Mouse (Mus musculus): ENCODE results near the gene Nlrp14. TPM values are rescaled to one million over a fixed set of nuclear protein-coding genes. Genes with fewer than 3 reads are reported as not detected.

Nlrp14 gene
- polyA plus RNA-seq, 1 experiment = not detected

DNA sequence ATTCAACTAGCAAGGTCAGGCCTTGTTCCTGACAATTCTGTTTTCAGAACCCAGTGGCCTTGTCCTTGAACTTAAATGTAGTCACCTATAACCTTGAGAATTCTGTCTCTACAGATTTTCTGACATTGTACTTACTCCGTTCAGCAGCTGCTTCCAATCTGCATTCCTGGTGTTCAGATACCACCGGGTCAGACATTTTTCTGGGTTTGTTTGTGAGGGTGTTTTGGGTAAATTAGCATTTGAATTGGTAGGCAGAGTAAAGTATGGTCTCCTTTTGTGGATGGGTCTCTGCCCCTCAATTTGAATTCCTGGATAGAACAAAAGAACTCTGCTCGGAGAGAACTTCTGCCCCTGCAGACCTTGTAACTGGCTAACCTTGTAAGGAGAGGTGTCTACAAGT is 70.1 kb downstream of the Nlrp14 start:
- TF ChIP-seq CTCF (IDR thresholded peaks at IDR 0.05; ENCODE audit: insufficient read depth, low read length) = no peak
- no peak for TF ChIP-seq POLR2A (IDR thresholded peaks at IDR 0.05; ENCODE audit: borderline replicate concordance, extremely low read depth, low read depth, low read length)
- Histone ChIP-seq H3K4me1 (ENCODE audit: control insufficient read depth, insufficient read depth, low read length) (no peaks in the 10 kb centered on the region), H3K4me3 (replicated peaks; ENCODE audit: extremely low read depth, low read depth, low read length) (no peak overlapping the region)
- WGBS = 63% methylated on average over 3 of the region's 3 CpGs
- no peak for DNase-seq

- TF ChIP-seq POLR2A (IDR thresholded peaks at IDR 0.05; ENCODE audit: borderline replicate concordance, extremely low read depth, low read depth, low read length) (no peak), CTCF (IDR thresholded peaks at IDR 0.05; ENCODE audit: insufficient read depth, low read length) (no peak)
- WGBS = 61% methylated on average over 3 of the region's 3 CpGs
- Histone ChIP-seq H3K4me1 (ENCODE audit: control insufficient read depth, insufficient read depth, low read length) (no peaks in the 10 kb centered on the region), H3K4me3 (replicated peaks; ENCODE audit: extremely low read depth, low read depth, low read length) (no peak overlapping the region)
- DNase-seq = no peak
Observed at GRCm38 (mm10) chr7:107237498-107237897, 70.7 kb downstream of the Nlrp14 start.

GRCm38 (mm10) chr7:107241371-107241883 is 74.6 kb downstream of the Nlrp14 start:
- WGBS = 76% methylated on average over 5 of the region's 5 CpGs
- Histone ChIP-seq H3K4me3 (replicated peaks; ENCODE audit: extremely low read depth, low read depth, low read length) (no peak overlapping the region), H3K4me1 (ENCODE audit: control insufficient read depth, insufficient read depth, low read length) (no peaks in the 10 kb centered on the region)
- no peak for DNase-seq
- TF ChIP-seq CTCF (IDR thresholded peaks at IDR 0.05; ENCODE audit: insufficient read depth, low read length) (no peak), POLR2A (IDR thresholded peaks at IDR 0.05; ENCODE audit: borderline replicate concordance, extremely low read depth, low read depth, low read length) (no peak)

Other genes with a start within 250 kb of the Nlrp14 start
- gene Olfr709-ps1, start 234.8 kb upstream of the Nlrp14 start, polyA plus RNA-seq (2012; rRNA removed) = not detected in 2 replicates
- gene Olfr710, start 218.7 kb upstream of the Nlrp14 start, polyA plus RNA-seq (2012; rRNA removed) = not detected in 2 replicates
- gene Olfr6, start 203.1 kb upstream of the Nlrp14 start, polyA plus RNA-seq (2012; rRNA removed) = not detected in 2 replicates
- not detected in 2 replicates for gene Olfr711, start 191.5 kb upstream of the Nlrp14 start, polyA plus RNA-seq (2012; rRNA removed)
- not detected in 2 replicates for gene Olfr2, start 160.9 kb upstream of the Nlrp14 start, polyA plus RNA-seq (2012; rRNA removed)
- not detected in 2 replicates for gene Olfr713, start 135.8 kb upstream of the Nlrp14 start, polyA plus RNA-seq (2012; rRNA removed)
- gene Olfr714, start 96.0 kb upstream of the Nlrp14 start, polyA plus RNA-seq (2012; rRNA removed) = not detected in 2 replicates
- gene Olfr17, start 73.8 kb upstream of the Nlrp14 start, polyA plus RNA-seq (2012; rRNA removed) = not detected in 2 replicates
- not detected in 2 replicates for gene Olfr715b, start 56.6 kb upstream of the Nlrp14 start, polyA plus RNA-seq (2012; rRNA removed)
- gene Olfr715, start 35.9 kb upstream of the Nlrp14 start, polyA plus RNA-seq (2012; rRNA removed) = not detected in 2 replicates
- gene Olfr716, start 28.7 kb upstream of the Nlrp14 start, polyA plus RNA-seq (2012; rRNA removed) = not detected in 2 replicates
- not detected in 2 replicates for gene Rbmxl2, start 42.5 kb downstream of the Nlrp14 start, polyA plus RNA-seq (2012; rRNA removed)
- gene Syt9, start 203.7 kb downstream of the Nlrp14 start, polyA plus RNA-seq (2012; rRNA removed) = 0.21 and 0.48 TPM in 2 replicates